Comparison of ENCODE assay signal across 19 mouse cellular contexts in genomic region chr7:89266017-89266760, GRCm38 (mm10).
DNase-seq lines count a peak whose midpoint lies in the region; ATAC-seq and TF ChIP-seq lines count a peak whose summit lies in the region.
"Had no signal": no experiment of that assay in that cellular context is flagged by ENCODE, and none has a peak within 500 bp of the region (broad histone marks: within the 10 kb centered on the region; RNA-seq: fewer than 3 reads in every experiment).

No protein-coding gene starts in this region.

- no peak for TF ChIP-seq POLR2A in embryonic fibroblast, embryonic 13.5 days (IDR thresholded peaks at IDR 0.05; ENCODE audit: low read depth, low read length)

- H3K36me3 ChIP-seq in heart, embryonic 13.5 days, result 0 out of 2 replicates have a peak, but pooled peaks cover under 1% of the 10 kb centered on the region
- no peaks in the 10 kb centered on the region for H3K36me3 ChIP-seq in hindbrain, embryonic 13.5 days
- H3K36me3 ChIP-seq: forebrain, embryonic 15.5 days; hindbrain, embryonic 10.5 days; midbrain, embryonic 10.5 days; neural tube, embryonic 13.5 days had no signal

- TF ChIP-seq CTCF in embryonic fibroblast, embryonic 13.5 days (IDR thresholded peaks at IDR 0.05; ENCODE audit: borderline replicate concordance, insufficient read depth, low read length), result no peak

- no peaks in the 10 kb centered on the region for H3K27me3 ChIP-seq in heart, embryonic 13.5 days (replicated peaks)
- no peaks in the 10 kb centered on the region for H3K27me3 ChIP-seq in hindbrain, embryonic 13.5 days
- H3K27me3 ChIP-seq: forebrain, embryonic 15.5 days; neural tube, embryonic 13.5 days had no signal

- peaks cover 34% of the 10 kb centered on the region for H3K4me1 ChIP-seq in heart, embryonic 13.5 days
- peaks cover 8% of the 10 kb centered on the region for H3K4me1 ChIP-seq in embryonic fibroblast, embryonic 13.5 days (ENCODE audit: control insufficient read depth, insufficient read depth, low read length)
- H3K4me1 ChIP-seq in hindbrain, embryonic 13.5 days (replicated peaks), result no peaks in the 10 kb centered on the region
- H3K4me1 ChIP-seq: forebrain, embryonic 15.5 days; hindbrain, embryonic 10.5 days; midbrain, embryonic 10.5 days; neural tube, embryonic 13.5 days had no signal

- H3K9me3 ChIP-seq in heart, embryonic 13.5 days, result no peaks in the 10 kb centered on the region
- no peaks in the 10 kb centered on the region for H3K9me3 ChIP-seq in hindbrain, embryonic 13.5 days
- H3K9me3 ChIP-seq: forebrain, embryonic 15.5 days; hindbrain, embryonic 10.5 days; midbrain, embryonic 10.5 days; neural tube, embryonic 13.5 days had no signal

- 85% methylated on average over 7 of the region's 7 CpGs for WGBS in heart, embryonic 13.5 days
- 80% methylated on average over 7 of the region's 7 CpGs for WGBS in hindbrain, embryonic 13.5 days

- no peak for DNase-seq in heart, adult 9 months (ENCODE audit: low spot score in 2 of 2)
- peak; percentile 20 for DNase-seq in kidney, postnatal 10 days
- no peak for DNase-seq in kidney, postnatal 14 days
- DNase-seq in adipocyte (ENCODE audit: low spot score), result peak; percentile 7
- DNase-seq: adrenal gland, adult 8-10 months; cerebellum, adult 9-10 months; kidney, adult 11 months; left cerebral cortex, postnatal 4 days; liver; thymus, postnatal 4 days had no signal

- no peak overlapping the region for H3K9ac ChIP-seq in heart, embryonic 13.5 days
- H3K9ac ChIP-seq in hindbrain, embryonic 13.5 days, result no peak overlapping the region
- H3K9ac ChIP-seq: forebrain, embryonic 15.5 days; neural tube, embryonic 13.5 days had no signal

- no peak overlapping the region for H3K4me2 ChIP-seq in heart, embryonic 13.5 days
- H3K4me2 ChIP-seq in hindbrain, embryonic 13.5 days, result no peak overlapping the region
- H3K4me2 ChIP-seq: forebrain, embryonic 15.5 days; neural tube, embryonic 13.5 days had no signal

- 0 out of 2 replicates have a peak overlapping the region, but pooled peaks have one; percentile 48 for H3K27ac ChIP-seq in heart, embryonic 13.5 days (replicated peaks)
- peak overlapping the region; percentile 58; the same call in 1 of the 2 replicates for H3K27ac ChIP-seq in embryonic fibroblast, embryonic 13.5 days (ENCODE audit: insufficient read depth, low read length)
- no peak overlapping the region for H3K27ac ChIP-seq in hindbrain, embryonic 13.5 days
- H3K27ac ChIP-seq: forebrain, embryonic 15.5 days; hindbrain, embryonic 10.5 days; midbrain, embryonic 10.5 days; neural tube, embryonic 13.5 days had no signal

- no peak for ATAC-seq in heart, embryonic 13.5 days (ENCODE audit: extremely low read depth, insufficient number of reproducible peaks, low FRiP score, low TSS enrichment)
- ATAC-seq in hindbrain, embryonic 13.5 days (ENCODE audit: low FRiP score), result no peak
- ATAC-seq: forebrain, embryonic 15.5 days; lung, postnatal 0 days had no signal

- H3K4me3 ChIP-seq in heart, embryonic 13.5 days, result no peak overlapping the region
- H3K4me3 ChIP-seq in embryonic fibroblast, embryonic 13.5 days (ENCODE audit: insufficient read depth, low read length), result no peak overlapping the region
- no peak overlapping the region for H3K4me3 ChIP-seq in hindbrain, embryonic 13.5 days
- H3K4me3 ChIP-seq: erythroblast, embryonic 14.5 days; forebrain, embryonic 15.5 days; hindbrain, embryonic 10.5 days; midbrain, embryonic 10.5 days; neural tube, embryonic 13.5 days had no signal

Comparison
In these comparisons a context has a peak if more than half of its experiments do, and no peak if none do; other contexts are left out.
1. DNase-seq: peak in kidney, postnatal 10 days (single experiment) and adipocyte (single experiment); none in heart, adult 9 months (0 of 2) and kidney, postnatal 14 days (single experiment).